Mouse (Mus musculus) cerebellum, adult 2 months (tissue): Measurements from ENCODE around the gene Gga2. TPM values are rescaled to one million over a fixed set of nuclear protein-coding genes. Genes with fewer than 3 reads are reported as not detected.

Source experiments
- DNase-seq, 2 experiments: peaks; one replicate each; pipeline ENCODE4 v3.0.0; 2021
- H3K27ac ChIP-seq: fragments of 200-500 bp; 2 replicates; pipeline ENCODE4 v1.5.1; 2012; ENCODE audit warnings: low read length, control low read depth, inconsistent platforms; ENCODE audit not compliant: insufficient read depth
- H3K27me3 ChIP-seq: fragments of 200-500 bp; 2 replicates; pipeline ENCODE4 v1.6.1; 2012; ENCODE audit warnings: inconsistent platforms, mild to moderate bottlenecking, low read length, moderate library complexity; ENCODE audit not compliant: control insufficient read depth, insufficient read depth
- H3K4me1 ChIP-seq: fragments of 200-500 bp; 2 replicates; pipeline ENCODE4 v1.6.1; 2011; ENCODE audit warnings: low read length; ENCODE audit not compliant: control insufficient read depth, insufficient read depth
- H3K4me3 ChIP-seq: fragments of 200-500 bp; replicated peaks from 2 replicates; pipeline ENCODE3; 2011; ENCODE audit warnings: mild to moderate bottlenecking, low read depth, low read length, control low read depth; ENCODE audit not compliant: insufficient read depth
- CTCF ChIP-seq: fragments of 200-500 bp; IDR thresholded peaks from 2 replicates; pipeline ENCODE4 v1.5.1; 2011; ENCODE audit warnings: low read depth, mild to moderate bottlenecking, control low read depth, low read length, moderate library complexity, borderline replicate concordance; ENCODE audit not compliant: insufficient read depth
- POLR2A ChIP-seq: fragments of 200-500 bp; IDR thresholded peaks from 2 replicates; pipeline ENCODE4 v1.6.1; 2011; ENCODE audit warnings: low read length, control low read depth, borderline replicate concordance; ENCODE audit not compliant: insufficient read depth
- WGBS: fragments of 180-500 bp; shearing (Covaris S2); methylation state at CpG from one replicate; pipeline ENCODE4 v1.1.7; 2018; 5-methylcytosine and 5-hydroxymethylcytosine counted together
- polyA plus RNA-seq: library from polyadenylated mRNA; depleted of rRNA; stranded (reverse); fragments of >200 nt; gene quantifications from 2 replicates; pipeline ENCODE4 v1.2.3, GENCODE M21; 2012; rRNA removed

Gene Gga2
- polyA plus RNA-seq, 1 experiment: 23.1 TPM

- TF ChIP-seq POLR2A: no peak
- no peak for TF ChIP-seq CTCF
- peak in 1 of 2 experiments; percentile 31 for DNase-seq
- Histone ChIP-seq H3K27ac (no peak overlapping the region), H3K27me3 (no peaks in the 10 kb centered on the region), H3K4me3 (no peak overlapping the region), H3K4me1 (peaks cover 54% of the 10 kb centered on the region)
- 58% methylated on average over 3 of the region's 3 CpGs for WGBS
Measured at GRCm38 (mm10) chr7:121941016-121941415, 80.0 kb downstream of the Gga2 start.

- no peak overlapping the region for H3K4me3 ChIP-seq
- WGBS: 7% methylated on average over 4 of the region's 4 CpGs
- H3K4me1 ChIP-seq: peaks cover 67% of the 10 kb centered on the region
- H3K27ac ChIP-seq: peak overlapping the region; percentile 71
- TF ChIP-seq POLR2A (0 out of 2 replicates have a peak, but pooled peaks have one; percentile 17), CTCF (0 out of 2 replicates have a peak, but pooled peaks have one; percentile 4)
- DNase-seq: peak; percentile 90 to 93
- H3K27me3 ChIP-seq: no peaks in the 10 kb centered on the region
Measured at GRCm38 (mm10) chr7:121939729-121940128, 81.3 kb downstream of the Gga2 start.

GRCm38 (mm10) chr7:121939244-121939643 is 81.8 kb downstream of the Gga2 start:
- Histone ChIP-seq H3K4me3 (no peak overlapping the region), H3K27ac (peak overlapping the region; percentile 71), H3K27me3 (no peaks in the 10 kb centered on the region), H3K4me1 (peaks cover 71% of the 10 kb centered on the region)
- 44% methylated on average over 6 of the region's 6 CpGs for WGBS
- no peak for TF ChIP-seq CTCF
- TF ChIP-seq POLR2A: no peak
- peak in 1 of 2 experiments; percentile 48 for DNase-seq

- H3K27ac ChIP-seq: peak overlapping the region; percentile 28
- peak in 1 of 2 experiments; percentile 37 for DNase-seq
- WGBS: 74% methylated on average over 8 of the region's 8 CpGs
Measured at GRCm38 (mm10) chr7:121938124-121938891, 82.7 kb downstream of the Gga2 start.

GRCm38 (mm10) chr7:121936861-121937630 is 84.0 kb downstream of the Gga2 start:
- WGBS: 13% methylated on average over 14 of the region's 14 CpGs
- peaks cover 85% of the 10 kb centered on the region for H3K4me1 ChIP-seq
- H3K4me3 ChIP-seq: no peak overlapping the region
- no peaks in the 10 kb centered on the region for H3K27me3 ChIP-seq
- TF ChIP-seq POLR2A (no peak), CTCF (no peak)
- DNase-seq: peak; percentile 87 to 93
- peak overlapping the region; percentile 87 for H3K27ac ChIP-seq

More at GRCm38 (mm10) chr7:121938124-121938891, 82.7 kb downstream of the Gga2 start:
- TF ChIP-seq CTCF (no peak), POLR2A (no peak)
- peaks cover 78% of the 10 kb centered on the region for H3K4me1 ChIP-seq
- no peaks in the 10 kb centered on the region for H3K27me3 ChIP-seq
- no peak overlapping the region for H3K4me3 ChIP-seq

Other genes starting within 250 kb of the Gga2 start
- 1.3 and 1.5 TPM in 2 replicates for gene Scnn1b, start 156.2 kb downstream of the Gga2 start, polyA plus RNA-seq
- gene Cog7, start 39.5 kb downstream of the Gga2 start, polyA plus RNA-seq: 32.3 and 32.6 TPM in 2 replicates
- 52.0 and 56.9 TPM in 2 replicates for gene Ubfd1, start 46.0 kb upstream of the Gga2 start, polyA plus RNA-seq
- gene Ears2, start 46.0 kb upstream of the Gga2 start, polyA plus RNA-seq: 4.8 and 6.2 TPM in 2 replicates
- gene Ndufab1, start 80.7 kb upstream of the Gga2 start, polyA plus RNA-seq: 204 and 236 TPM in 2 replicates
- gene Palb2, start 111.8 kb upstream of the Gga2 start, polyA plus RNA-seq: 2.2 and 2.6 TPM in 2 replicates
- 110 and 115 TPM in 2 replicates for gene Dctn5, start 111.8 kb upstream of the Gga2 start, polyA plus RNA-seq
- 2.0 and 2.1 TPM in 2 replicates for gene Plk1, start 138.2 kb upstream of the Gga2 start, polyA plus RNA-seq
- gene Ern2, start 165.0 kb upstream of the Gga2 start, polyA plus RNA-seq: 0.11 and 0.21 TPM in 2 replicates
- 0.29 and 0.46 TPM in 2 replicates for gene Chp2, start 198.3 kb upstream of the Gga2 start, polyA plus RNA-seq